Mouse (Mus musculus): ENCODE data around the gene Plxnd1.

DNA sequence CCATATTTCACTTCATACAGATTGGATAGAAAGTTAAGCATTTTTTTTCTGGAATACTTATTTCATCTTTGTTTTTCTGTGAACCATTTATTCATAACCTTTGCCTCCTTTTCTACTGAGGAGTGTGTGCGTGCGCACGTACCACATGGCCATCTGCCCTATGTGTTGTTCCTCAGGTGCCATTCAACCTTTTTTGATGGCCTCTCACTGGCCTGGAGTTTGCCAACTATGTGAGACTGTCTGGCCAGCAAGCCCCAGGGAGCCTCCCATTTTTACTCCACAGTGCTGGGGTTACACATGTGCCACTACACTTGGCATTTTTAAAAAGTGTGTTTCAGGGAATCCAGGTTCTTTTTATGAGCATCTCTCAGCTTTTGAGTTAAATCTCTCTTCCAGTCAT lies 21.1 kb upstream of the Plxnd1 start:
- TF ChIP-seq CTCF (IDR thresholded peaks at IDR 0.05; ENCODE audit: low read depth) (no peak), EP300 (IDR thresholded peaks at IDR 0.05; ENCODE audit: low read depth) (no peak)

Measured in heart, postnatal 0 days (tissue).